ENCODE assay signal across 14 mouse cellular contexts in the genomic region with DNA sequence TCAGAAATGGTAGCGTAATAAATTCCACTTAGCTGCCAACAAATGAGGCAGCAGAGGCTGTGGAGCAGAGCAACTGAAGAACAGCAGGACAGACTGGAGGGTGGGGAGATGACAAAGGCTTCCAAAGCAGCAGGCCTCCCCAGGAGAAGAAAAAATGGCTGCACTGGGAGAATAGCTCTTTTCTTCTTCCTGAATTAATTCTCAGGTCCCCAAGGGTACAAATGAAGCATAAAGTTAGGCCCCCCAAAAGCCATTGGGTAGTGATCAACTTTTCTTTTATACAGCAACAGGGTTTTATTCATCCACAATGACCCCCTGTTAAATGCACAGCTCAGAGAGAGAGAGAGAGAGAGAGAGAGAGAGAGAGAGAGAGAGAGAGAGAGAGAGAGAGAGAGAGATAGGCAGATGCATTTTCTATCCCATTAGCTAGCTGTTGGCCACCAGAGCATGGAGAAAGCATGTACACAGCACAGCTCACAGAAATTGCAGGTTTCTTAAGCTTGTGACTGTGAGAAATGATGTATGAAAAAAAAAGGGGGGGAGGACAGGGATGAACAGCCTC. TPM values are rescaled to one million over a fixed set of nuclear protein-coding genes. Genes with fewer than 3 reads are reported as not detected.
DNase-seq lines count a peak whose midpoint lies in the region; ATAC-seq lines count a peak whose summit lies in the region.
"Had no signal": no experiment of that assay in that cellular context is flagged by ENCODE, and none has a peak within 500 bp of the region (broad histone marks: within the 10 kb centered on the region; RNA-seq: fewer than 3 reads in every experiment).

No protein-coding gene starts in this region.

- DNase-seq in embryonic facial prominence, embryonic 11.5 days (ENCODE audit: low spot score) = peak; percentile 2
- DNase-seq in embryonic facial prominence, embryonic 10.5 days (ENCODE audit: low spot score) = no peak
- DNase-seq in right cerebral cortex, postnatal 36 days (ENCODE audit: low spot score in 2 of 2) = peak; percentile 15 to 23
- DNase-seq in right cerebral cortex, adult 2 months (ENCODE audit: low spot score in 2 of 2) = no peak
- DNase-seq in left cerebral cortex, adult 9 months (ENCODE audit: low spot score in 2 of 2) = peak; percentile 22 to 29
- no peak for DNase-seq in thymus, postnatal 36 days
- DNase-seq in urinary bladder, postnatal 25 days (ENCODE audit: low spot score) = no peak
- DNase-seq: kidney, postnatal 10 days had no signal

- no peaks in the 10 kb centered on the region for H3K36me3 ChIP-seq in embryonic facial prominence, embryonic 11.5 days (replicated peaks; ENCODE audit: control insufficient read depth, insufficient read depth, low read depth, low read length)
- H3K36me3 ChIP-seq in embryonic facial prominence, embryonic 10.5 days (replicated peaks) = no peaks in the 10 kb centered on the region
- no peaks in the 10 kb centered on the region for H3K36me3 ChIP-seq in neural tube, embryonic 14.5 days (ENCODE audit: control insufficient read depth, insufficient read depth, low read length)
- H3K36me3 ChIP-seq: heart, embryonic 10.5 days; limb, embryonic 15.5 days; lung, embryonic 15.5 days had no signal

- H3K4me3 ChIP-seq in embryonic facial prominence, embryonic 11.5 days (ENCODE audit: low read depth, low read length) = no peak overlapping the region
- H3K4me3 ChIP-seq in embryonic facial prominence, embryonic 10.5 days = no peak overlapping the region
- H3K4me3 ChIP-seq in neural tube, embryonic 14.5 days (ENCODE audit: low read depth, low read length) = no peak overlapping the region
- H3K4me3 ChIP-seq: heart, embryonic 10.5 days; limb, embryonic 15.5 days; lung, embryonic 15.5 days; myocyte had no signal

- no peaks in the 10 kb centered on the region for H3K4me1 ChIP-seq in embryonic facial prominence, embryonic 11.5 days (ENCODE audit: control insufficient read depth, insufficient read depth, low read length)
- H3K4me1 ChIP-seq in embryonic facial prominence, embryonic 10.5 days = no peaks in the 10 kb centered on the region
- H3K4me1 ChIP-seq in neural tube, embryonic 14.5 days (ENCODE audit: control insufficient read depth, insufficient read depth, low read length) = no peaks in the 10 kb centered on the region
- H3K4me1 ChIP-seq: heart, embryonic 10.5 days; limb, embryonic 15.5 days; lung, embryonic 15.5 days had no signal

- ATAC-seq in embryonic facial prominence, embryonic 11.5 days (replicated peaks; ENCODE audit: insufficient number of reproducible peaks, low FRiP score, low TSS enrichment, low read depth) = no peak
- ATAC-seq in neural tube, embryonic 14.5 days (ENCODE audit: low read depth) = peak; percentile 54; the same call in 1 of the 2 replicates

- H3K27me3 ChIP-seq in embryonic facial prominence, embryonic 11.5 days (ENCODE audit: control insufficient read depth, insufficient read depth, low read length) = no peaks in the 10 kb centered on the region
- H3K27me3 ChIP-seq in embryonic facial prominence, embryonic 10.5 days (replicated peaks; ENCODE audit: low read depth, poor library complexity, severe bottlenecking) = no peaks in the 10 kb centered on the region
- H3K27me3 ChIP-seq in neural tube, embryonic 14.5 days (ENCODE audit: control insufficient read depth, insufficient read depth, low read length) = no peaks in the 10 kb centered on the region
- H3K27me3 ChIP-seq: limb, embryonic 15.5 days; lung, embryonic 15.5 days had no signal

- H3K9me3 ChIP-seq in embryonic facial prominence, embryonic 11.5 days (replicated peaks; ENCODE audit: control insufficient read depth, low read length) = no peaks in the 10 kb centered on the region
- H3K9me3 ChIP-seq in embryonic facial prominence, embryonic 10.5 days = no peaks in the 10 kb centered on the region
- H3K9me3 ChIP-seq in neural tube, embryonic 14.5 days (ENCODE audit: control insufficient read depth, low read length) = no peaks in the 10 kb centered on the region
- H3K9me3 ChIP-seq: heart, embryonic 10.5 days; limb, embryonic 15.5 days; lung, embryonic 15.5 days had no signal

- WGBS in embryonic facial prominence, embryonic 11.5 days = 48% methylated on average over 1 of the region's 1 CpGs
- 62% methylated on average over 1 of the region's 1 CpGs for WGBS in embryonic facial prominence, embryonic 10.5 days
- 19% methylated on average over 1 of the region's 1 CpGs for WGBS in neural tube, embryonic 14.5 days

- no peak overlapping the region for H3K9ac ChIP-seq in embryonic facial prominence, embryonic 11.5 days (replicated peaks; ENCODE audit: low read length)
- no peak overlapping the region for H3K9ac ChIP-seq in neural tube, embryonic 14.5 days (replicated peaks; ENCODE audit: low read depth, low read length)
- H3K9ac ChIP-seq: limb, embryonic 15.5 days; lung, embryonic 15.5 days had no signal

- no peak overlapping the region for H3K27ac ChIP-seq in embryonic facial prominence, embryonic 11.5 days (replicated peaks; ENCODE audit: low read depth, low read length)
- H3K27ac ChIP-seq in embryonic facial prominence, embryonic 10.5 days (replicated peaks) = no peak overlapping the region
- no peak overlapping the region for H3K27ac ChIP-seq in neural tube, embryonic 14.5 days (ENCODE audit: low read depth, low read length)
- H3K27ac ChIP-seq: heart, embryonic 10.5 days; limb, embryonic 15.5 days; lung, embryonic 15.5 days had no signal

- H3K4me2 ChIP-seq in embryonic facial prominence, embryonic 11.5 days (ENCODE audit: low read depth, low read length) = no peak overlapping the region
- H3K4me2 ChIP-seq in neural tube, embryonic 14.5 days (ENCODE audit: low read depth, low read length) = no peak overlapping the region
- H3K4me2 ChIP-seq: limb, embryonic 15.5 days; lung, embryonic 15.5 days had no signal

RNA-seq across cellular contexts. Expression of gene Iqub, which starts 44.2 kb away (rescaled TPM):
- polyA plus RNA-seq in embryonic facial prominence, embryonic 11.5 days (2014; fragmentation: Nextera tagmentation; extraction: Ambion mirVana) = 0.11 and 0.14 TPM in 2 replicates
- 0.20 and 0.26 TPM in 2 replicates for polyA plus RNA-seq in embryonic facial prominence, embryonic 10.5 days (2016; fragmentation: Nextera tagmentation; extraction: Ambion mirVana)
- 1.6 TPM in 2 replicates for polyA plus RNA-seq in neural tube, embryonic 14.5 days (2014; fragmentation: Nextera tagmentation; extraction: Ambion mirVana)
- polyA plus RNA-seq: myocyte; small intestine, adult 2 months had no signal

RNA-seq across cellular contexts. Expression of gene Ndufa5, which starts 57.2 kb away (rescaled TPM):
- 296 and 300 TPM in 2 replicates for polyA plus RNA-seq in embryonic facial prominence, embryonic 11.5 days (2014; fragmentation: Nextera tagmentation; extraction: Ambion mirVana)
- 262 and 270 TPM in 2 replicates for polyA plus RNA-seq in embryonic facial prominence, embryonic 10.5 days (2016; fragmentation: Nextera tagmentation; extraction: Ambion mirVana)
- polyA plus RNA-seq in neural tube, embryonic 14.5 days (2014; fragmentation: Nextera tagmentation; extraction: Ambion mirVana) = 452 and 485 TPM in 2 replicates

RNA-seq across cellular contexts. Expression of gene Asb15, which starts 57.3 kb away (rescaled TPM):
- not detected in 2 replicates for polyA plus RNA-seq in embryonic facial prominence, embryonic 11.5 days (2014; fragmentation: Nextera tagmentation; extraction: Ambion mirVana)
- polyA plus RNA-seq in embryonic facial prominence, embryonic 10.5 days (2016; fragmentation: Nextera tagmentation; extraction: Ambion mirVana) = not detected in 2 replicates
- polyA plus RNA-seq in neural tube, embryonic 14.5 days (2014; fragmentation: Nextera tagmentation; extraction: Ambion mirVana) = not detected in 2 replicates
- polyA plus RNA-seq: heart, embryonic 10.5 days; limb, embryonic 15.5 days; lung, embryonic 15.5 days; small intestine, adult 2 months had no signal

Comparison
In these comparisons a context has a peak if more than half of its experiments do, and no peak if none do; other contexts are left out.
1. DNase-seq: peak in embryonic facial prominence, embryonic 11.5 days (single experiment), right cerebral cortex, postnatal 36 days (2 of 2) and left cerebral cortex, adult 9 months (2 of 2); none in embryonic facial prominence, embryonic 10.5 days (single experiment), right cerebral cortex, adult 2 months (0 of 2), thymus, postnatal 36 days (0 of 2) and urinary bladder, postnatal 25 days (single experiment).